Mouse (Mus musculus) lung, postnatal 0 days (tissue): ENCODE data around the gene Mettl14.

Experiments used
- CTCF ChIP-seq: IDR thresholded peaks from 2 replicates; pipeline ENCODE4 v1.5.1; 2016; ENCODE audit warnings: antibody characterized with exemption, mild to moderate bottlenecking
- EP300 ChIP-seq: IDR thresholded peaks from 2 replicates; pipeline ENCODE4 v1.6.1; 2016; ENCODE audit warnings: antibody characterized with exemption, mild to moderate bottlenecking, control low read depth

- TF ChIP-seq CTCF (no peak), EP300 (peak; percentile 52; the same call in 1 of the 2 replicates)
These were observed at the start of gene Mettl14 for GRCm38 (mm10) chr3:123385486-123386156.
